ENCODE assay signal across 17 mouse cellular contexts in the genomic region with DNA sequence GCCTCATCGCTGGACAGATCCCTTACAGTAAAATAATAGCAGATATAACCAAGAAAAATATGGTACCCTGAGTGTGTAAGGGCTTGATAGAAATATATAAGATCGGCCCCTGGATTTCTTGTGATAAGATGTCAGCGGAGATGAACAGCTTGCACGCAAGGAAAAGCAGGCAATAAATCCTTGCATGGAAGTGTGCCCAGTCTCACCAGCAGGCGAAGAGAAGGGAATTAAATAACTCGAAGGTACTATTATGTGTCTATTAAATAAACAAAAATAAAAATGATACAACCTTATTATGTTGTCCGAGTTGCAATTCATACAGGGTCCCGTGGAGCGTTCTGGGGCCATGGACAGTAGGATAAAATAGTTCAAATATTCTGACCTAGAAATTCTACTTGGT. TPM values are rescaled to one million over a fixed set of nuclear protein-coding genes. Genes with fewer than 3 reads are reported as not detected.
DNase-seq lines count a peak whose midpoint lies in the region; ATAC-seq lines count a peak whose summit lies in the region.
"Had no signal": no experiment of that assay in that cellular context is flagged by ENCODE, and none has a peak within 500 bp of the region (broad histone marks: within the 10 kb centered on the region; RNA-seq: fewer than 3 reads in every experiment).

No protein-coding gene starts in this region.

- H3K27me3 ChIP-seq in hindbrain, embryonic 10.5 days (ENCODE audit: insufficient read depth, poor library complexity, severe bottlenecking), result peaks cover 72% of the 10 kb centered on the region
- peaks cover 8% of the 10 kb centered on the region; the same call in 1 of the 2 replicates for H3K27me3 ChIP-seq in hindbrain, embryonic 11.5 days (ENCODE audit: control insufficient read depth, insufficient read depth, low read length)
- no peaks in the 10 kb centered on the region for H3K27me3 ChIP-seq in forebrain, embryonic 11.5 days (ENCODE audit: control insufficient read depth, insufficient read depth, low read length)
- no peaks in the 10 kb centered on the region for H3K27me3 ChIP-seq in hindbrain, embryonic 14.5 days (ENCODE audit: control insufficient read depth, insufficient read depth, low read length)
- no peaks in the 10 kb centered on the region for H3K27me3 ChIP-seq in midbrain, embryonic 15.5 days (replicated peaks)

- H3K27ac ChIP-seq in hindbrain, embryonic 10.5 days, result peak overlapping the region; percentile 84
- H3K27ac ChIP-seq in hindbrain, embryonic 11.5 days (ENCODE audit: low read depth, low read length), result no peak overlapping the region
- peak overlapping the region; percentile 66; the same call in 1 of the 2 replicates for H3K27ac ChIP-seq in forebrain, embryonic 11.5 days (ENCODE audit: low read depth, low read length)
- H3K27ac ChIP-seq in hindbrain, embryonic 14.5 days, result peak overlapping the region; percentile 91
- H3K27ac ChIP-seq in midbrain, embryonic 15.5 days, result peak overlapping the region; percentile 88
- H3K27ac ChIP-seq: liver, embryonic 13.5 days had no signal

- 0 out of 2 replicates have a peak overlapping the region, but pooled peaks have one; percentile 40 for H3K4me3 ChIP-seq in hindbrain, embryonic 10.5 days
- no peak overlapping the region for H3K4me3 ChIP-seq in hindbrain, embryonic 11.5 days (ENCODE audit: low read depth, low read length)
- no peak overlapping the region for H3K4me3 ChIP-seq in forebrain, embryonic 11.5 days (ENCODE audit: low read depth, low read length)
- no peak overlapping the region for H3K4me3 ChIP-seq in hindbrain, embryonic 14.5 days (replicated peaks; ENCODE audit: low read length)
- no peak overlapping the region for H3K4me3 ChIP-seq in midbrain, embryonic 15.5 days
- H3K4me3 ChIP-seq: liver, embryonic 13.5 days had no signal

- no peak overlapping the region for H3K9ac ChIP-seq in hindbrain, embryonic 11.5 days (ENCODE audit: low read depth, low read length)
- no peak overlapping the region for H3K9ac ChIP-seq in forebrain, embryonic 11.5 days (ENCODE audit: low read length)
- peak overlapping the region; percentile 59 for H3K9ac ChIP-seq in hindbrain, embryonic 14.5 days
- no peak overlapping the region for H3K9ac ChIP-seq in midbrain, embryonic 15.5 days
- H3K9ac ChIP-seq: liver, embryonic 13.5 days had no signal

- no peak for ATAC-seq in hindbrain, embryonic 11.5 days (ENCODE audit: low FRiP score)
- ATAC-seq in forebrain, embryonic 11.5 days (replicated peaks; ENCODE audit: low FRiP score), result no peak
- ATAC-seq in hindbrain, embryonic 14.5 days (ENCODE audit: low FRiP score), result no peak
- ATAC-seq in midbrain, embryonic 15.5 days (replicated peaks), result no peak

- H3K9me3 ChIP-seq in hindbrain, embryonic 10.5 days, result no peaks in the 10 kb centered on the region
- H3K9me3 ChIP-seq in hindbrain, embryonic 11.5 days (ENCODE audit: control insufficient read depth, low read length), result no peaks in the 10 kb centered on the region
- no peaks in the 10 kb centered on the region for H3K9me3 ChIP-seq in forebrain, embryonic 11.5 days (ENCODE audit: control insufficient read depth, low read length)
- no peaks in the 10 kb centered on the region for H3K9me3 ChIP-seq in hindbrain, embryonic 14.5 days (ENCODE audit: control insufficient read depth, low read length)
- H3K9me3 ChIP-seq in midbrain, embryonic 15.5 days, result no peaks in the 10 kb centered on the region
- H3K9me3 ChIP-seq: liver, embryonic 13.5 days had no signal

- H3K4me2 ChIP-seq in hindbrain, embryonic 11.5 days (replicated peaks; ENCODE audit: low read depth, low read length), result no peak overlapping the region
- H3K4me2 ChIP-seq in forebrain, embryonic 11.5 days (ENCODE audit: low read depth, low read length, severe bottlenecking), result peak overlapping the region; percentile 44; the same call in 1 of the 2 replicates
- peak overlapping the region; percentile 39; the same call in 1 of the 2 replicates for H3K4me2 ChIP-seq in hindbrain, embryonic 14.5 days (replicated peaks)
- H3K4me2 ChIP-seq in midbrain, embryonic 15.5 days, result peak overlapping the region; percentile 38; the same call in 1 of the 2 replicates
- H3K4me2 ChIP-seq: liver, embryonic 13.5 days had no signal

- peaks cover 78% of the 10 kb centered on the region for H3K4me1 ChIP-seq in hindbrain, embryonic 10.5 days (replicated peaks)
- H3K4me1 ChIP-seq in hindbrain, embryonic 11.5 days (replicated peaks; ENCODE audit: control insufficient read depth, insufficient read depth, low read length), result peaks cover 32% of the 10 kb centered on the region
- H3K4me1 ChIP-seq in forebrain, embryonic 11.5 days (replicated peaks; ENCODE audit: control insufficient read depth, insufficient read depth, low read length), result peaks cover 41% of the 10 kb centered on the region
- H3K4me1 ChIP-seq in hindbrain, embryonic 14.5 days (replicated peaks; ENCODE audit: control insufficient read depth, insufficient read depth, low read length), result peaks cover 63% of the 10 kb centered on the region
- H3K4me1 ChIP-seq in midbrain, embryonic 15.5 days, result peaks cover 72% of the 10 kb centered on the region

- no peak for DNase-seq in hindbrain, embryonic 10.5 days (ENCODE audit: low spot score)
- no peak for DNase-seq in hindbrain, embryonic 11.5 days (ENCODE audit: low spot score)
- no peak for DNase-seq in forebrain, embryonic 11.5 days (ENCODE audit: low spot score)
- DNase-seq in hindbrain, embryonic 14.5 days (ENCODE audit: low spot score), result no peak
- no peak for DNase-seq in retina, postnatal 1 day
- no peak for DNase-seq in natural killer cell, adult 2 months (ENCODE audit: low spot score in 2 of 2)
- DNase-seq in embryo, embryonic 11 days, result no peak
- DNase-seq: adrenal gland, adult 8-10 months; heart, adult 11 months; kidney, postnatal 4 days; liver, embryonic 13.5 days; lung, postnatal 10 days; right cerebral cortex, postnatal 14 days; thymus, adult 2 months had no signal

- 79% methylated on average over 9 of the region's 9 CpGs for WGBS in hindbrain, embryonic 10.5 days
- 83% methylated on average over 9 of the region's 9 CpGs for WGBS in hindbrain, embryonic 11.5 days
- 82% methylated on average over 9 of the region's 9 CpGs for WGBS in forebrain, embryonic 11.5 days
- 38% methylated on average over 9 of the region's 9 CpGs for WGBS in hindbrain, embryonic 14.5 days
- WGBS in midbrain, embryonic 15.5 days, result 37% methylated on average over 9 of the region's 9 CpGs

- H3K36me3 ChIP-seq in hindbrain, embryonic 10.5 days, result no peaks in the 10 kb centered on the region
- H3K36me3 ChIP-seq in hindbrain, embryonic 11.5 days (ENCODE audit: control insufficient read depth, insufficient read depth, low read length), result no peaks in the 10 kb centered on the region
- H3K36me3 ChIP-seq in forebrain, embryonic 11.5 days (ENCODE audit: control insufficient read depth, insufficient read depth, low read length), result no peaks in the 10 kb centered on the region
- H3K36me3 ChIP-seq in hindbrain, embryonic 14.5 days (replicated peaks; ENCODE audit: control insufficient read depth, insufficient read depth), result no peaks in the 10 kb centered on the region
- H3K36me3 ChIP-seq in midbrain, embryonic 15.5 days (replicated peaks), result no peaks in the 10 kb centered on the region
- H3K36me3 ChIP-seq: liver, embryonic 13.5 days had no signal

RNA-seq across cellular contexts. Expression of a gene that starts 2.1 kb away (rescaled TPM):
- 7.3 and 13.1 TPM in 2 replicates for polyA plus RNA-seq in hindbrain, embryonic 10.5 days (2016; fragmentation: Nextera tagmentation; extraction: Ambion mirVana)
- polyA plus RNA-seq in hindbrain, embryonic 11.5 days (2014; fragmentation: Nextera tagmentation; extraction: Ambion mirVana), result 7.6 and 8.6 TPM in 2 replicates
- 13.6 and 16.0 TPM in 2 replicates for polyA plus RNA-seq in forebrain, embryonic 11.5 days (2014; fragmentation: Nextera tagmentation; extraction: Ambion mirVana)
- polyA plus RNA-seq in hindbrain, embryonic 14.5 days (2014; fragmentation: Nextera tagmentation; extraction: Ambion mirVana), result 2.8 and 6.1 TPM in 2 replicates
- polyA plus RNA-seq in midbrain, embryonic 15.5 days (2015; fragmentation: Nextera tagmentation; extraction: Ambion mirVana), result 5.7 and 6.7 TPM in 2 replicates
- polyA plus RNA-seq: C2C12 had no signal

RNA-seq across cellular contexts. Expression of a gene that starts 34.6 kb away (rescaled TPM):
- polyA plus RNA-seq in hindbrain, embryonic 10.5 days (2016; fragmentation: Nextera tagmentation; extraction: Ambion mirVana), result 8.8 and 19.3 TPM in 2 replicates
- 13.3 TPM in 2 replicates for polyA plus RNA-seq in hindbrain, embryonic 11.5 days (2014; fragmentation: Nextera tagmentation; extraction: Ambion mirVana)
- polyA plus RNA-seq in forebrain, embryonic 11.5 days (2014; fragmentation: Nextera tagmentation; extraction: Ambion mirVana), result 14.3 and 16.7 TPM in 2 replicates
- polyA plus RNA-seq in hindbrain, embryonic 14.5 days (2014; fragmentation: Nextera tagmentation; extraction: Ambion mirVana), result 110 TPM in 2 replicates
- 159 and 162 TPM in 2 replicates for polyA plus RNA-seq in midbrain, embryonic 15.5 days (2015; fragmentation: Nextera tagmentation; extraction: Ambion mirVana)
- polyA plus RNA-seq: C2C12; heart, postnatal 0 days had no signal
